Mouse (Mus musculus): ENCODE measurements around the gene Mbnl2.

Gene Mbnl2

DNA sequence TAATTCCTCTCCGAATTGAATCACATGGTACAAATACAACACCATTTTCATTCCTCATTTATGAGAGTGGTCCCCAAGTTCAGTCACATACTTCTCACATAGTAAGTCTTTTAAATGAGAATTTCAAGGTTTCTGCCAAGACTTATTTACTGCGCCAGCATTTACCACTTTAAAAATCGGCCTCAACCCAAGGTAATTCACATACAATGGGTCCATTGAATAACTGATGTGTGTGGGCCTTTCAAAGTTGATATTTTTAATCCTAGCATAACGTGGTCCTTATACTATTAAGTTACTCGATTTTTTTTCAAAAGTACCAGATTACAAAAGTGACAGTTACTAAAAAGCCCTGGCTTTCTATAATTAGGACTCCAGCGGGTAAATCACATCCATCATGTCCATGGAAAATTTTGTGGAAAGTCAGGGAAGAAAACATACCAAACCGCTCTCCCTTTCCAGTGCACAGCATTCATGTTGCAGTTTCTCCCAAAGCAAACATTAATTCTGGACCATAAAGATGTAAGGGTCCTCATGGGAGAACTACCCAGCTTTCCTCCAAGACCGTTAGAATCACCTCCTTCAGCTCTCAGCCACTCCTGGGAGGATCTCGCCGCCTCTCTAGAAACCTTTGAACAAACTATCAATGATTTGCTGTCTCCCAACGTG, 107.8 kb downstream of the Mbnl2 start:
- no peak for DNase-seq (ENCODE audit: low read depth)

DNA sequence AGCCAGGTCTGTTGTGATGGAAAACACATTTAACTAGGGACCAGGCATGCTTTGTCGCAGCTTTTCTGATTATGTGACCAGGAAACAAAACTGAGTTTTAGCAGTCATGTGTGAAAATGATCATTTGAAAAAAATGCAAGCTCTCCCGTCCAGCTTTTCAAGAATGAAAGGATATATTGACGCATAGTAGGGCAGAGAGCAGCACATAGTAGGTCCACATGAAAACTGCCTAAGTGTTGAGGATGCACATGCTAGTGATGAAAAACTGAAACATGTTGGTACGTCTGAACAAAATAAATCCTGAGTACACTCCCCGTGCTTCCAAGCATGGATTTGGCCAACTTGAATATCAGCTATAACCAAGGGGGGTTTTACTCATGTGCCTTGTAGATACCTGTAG, 109.1 kb downstream of the Mbnl2 start:
- no peak for DNase-seq (ENCODE audit: low read depth)

- DNase-seq (ENCODE audit: low read depth): no peak
Observed at GRCm38 (mm10) chr14:120387293-120387692, 111.8 kb downstream of the Mbnl2 start.

DNA sequence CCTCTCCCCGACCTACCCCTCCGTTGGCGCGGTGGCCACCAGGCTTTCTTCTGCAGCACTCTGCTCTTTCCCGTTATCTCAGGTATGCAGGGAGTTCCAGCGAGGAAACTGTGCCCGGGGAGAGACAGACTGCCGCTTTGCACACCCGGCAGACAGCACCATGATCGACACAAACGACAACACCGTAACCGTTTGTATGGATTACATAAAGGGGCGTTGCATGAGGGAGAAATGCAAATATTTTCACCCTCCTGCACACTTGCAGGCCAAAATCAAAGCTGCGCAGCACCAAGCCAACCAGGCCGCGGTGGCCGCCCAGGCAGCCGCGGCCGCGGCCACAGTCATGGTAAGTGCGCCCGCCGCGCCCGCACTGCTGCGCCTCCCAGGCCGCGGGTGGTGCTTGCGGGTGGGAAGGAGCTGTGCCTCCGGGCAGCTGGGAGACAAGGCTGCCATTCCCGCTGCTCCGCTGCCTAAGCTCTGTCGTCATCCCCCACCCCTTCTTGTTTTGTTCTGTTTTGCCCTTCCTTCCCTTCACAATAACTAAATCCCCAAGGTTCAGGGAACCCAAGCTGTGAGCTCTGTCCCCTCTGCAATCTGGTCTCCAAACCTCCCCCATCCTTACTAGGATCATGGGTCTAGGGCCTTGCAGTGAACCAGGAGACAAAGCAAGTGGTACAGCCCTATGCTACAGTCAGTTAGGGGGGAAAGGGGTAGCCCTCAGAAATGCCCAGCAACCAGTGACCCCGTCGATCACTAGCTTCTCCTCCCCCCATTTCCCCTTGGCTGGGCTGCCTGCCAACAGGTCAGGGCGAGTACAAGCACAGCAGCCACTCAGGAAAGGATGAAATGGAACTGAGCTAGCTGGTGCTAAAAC, 113.6 kb downstream of the Mbnl2 start:
- DNase-seq (ENCODE audit: low read depth): no peak

- DNase-seq (ENCODE audit: low read depth): no peak
Observed at GRCm38 (mm10) chr14:120390231-120390944, 114.9 kb downstream of the Mbnl2 start.

- no peak for DNase-seq (ENCODE audit: low read depth)
Observed at GRCm38 (mm10) chr14:120391701-120392100, 116.2 kb downstream of the Mbnl2 start.

DNA sequence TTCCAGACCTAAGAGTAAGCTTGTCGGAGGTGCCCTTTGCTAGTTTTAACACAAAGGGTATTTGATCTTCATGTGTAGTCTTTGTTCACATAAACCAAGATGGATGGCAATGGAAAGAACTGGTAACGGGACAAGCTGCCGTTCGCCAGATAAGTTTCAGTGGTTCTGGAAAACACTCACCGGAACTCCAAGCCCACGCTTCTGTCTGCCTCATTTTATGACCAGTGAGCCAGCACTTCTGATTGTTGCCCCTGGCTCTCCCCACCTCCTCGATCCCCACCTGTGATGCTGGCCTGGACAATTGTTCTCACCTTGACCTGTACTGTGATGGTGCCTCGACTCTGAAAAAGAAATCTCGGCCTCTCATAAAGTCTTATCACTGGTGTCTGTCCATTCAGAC, 117.0 kb downstream of the Mbnl2 start:
- no peak for DNase-seq (ENCODE audit: low read depth)

GRCm38 (mm10) chr14:120393441-120393840, 118.0 kb downstream of the Mbnl2 start:
- DNase-seq (ENCODE audit: low read depth): no peak

GRCm38 (mm10) chr14:120394216-120394615, 118.7 kb downstream of the Mbnl2 start:
- DNase-seq (ENCODE audit: low read depth): no peak

- DNase-seq (ENCODE audit: low read depth): no peak
Observed at GRCm38 (mm10) chr14:120394827-120395226, 119.4 kb downstream of the Mbnl2 start.

GRCm38 (mm10) chr14:120395501-120395900, 120.0 kb downstream of the Mbnl2 start:
- no peak for DNase-seq (ENCODE audit: low read depth)

DNA sequence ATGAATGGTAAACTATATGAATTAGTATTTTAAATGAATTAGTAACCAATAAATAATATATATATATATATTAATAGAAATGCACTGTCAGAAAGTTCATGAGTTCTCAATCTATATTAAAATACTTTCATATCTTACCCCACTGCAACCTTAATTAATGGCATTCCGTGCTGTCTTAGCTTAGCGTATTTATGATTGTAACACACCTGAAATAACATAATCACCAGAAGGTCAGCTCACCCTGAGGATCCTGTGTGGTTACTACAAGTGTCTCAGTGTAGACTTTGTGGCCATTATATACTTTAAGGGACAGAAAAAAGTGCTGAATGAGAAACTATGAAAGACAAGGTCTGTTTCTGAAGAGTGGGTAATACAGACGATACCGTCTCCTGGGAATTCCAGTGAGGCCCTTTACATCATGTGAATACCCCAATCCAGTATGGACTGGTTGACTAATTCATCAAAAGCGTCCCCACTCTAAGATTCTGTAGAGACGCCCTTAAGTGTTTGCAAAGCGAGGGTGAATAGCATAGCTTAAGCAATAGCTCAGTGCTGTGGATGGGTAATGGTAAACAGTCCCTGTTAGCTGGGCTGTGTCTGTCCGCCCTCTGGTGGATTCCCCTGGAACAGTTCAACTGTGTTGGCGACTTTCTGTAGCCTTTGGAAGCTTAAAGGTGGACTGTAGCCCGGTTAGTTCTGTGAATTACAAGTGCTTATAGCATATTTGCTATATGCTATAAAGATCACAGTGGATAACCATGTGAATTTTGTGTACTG, 122.6 kb downstream of the Mbnl2 start:
- peak; percentile 23 for DNase-seq (ENCODE audit: low read depth)

DNA sequence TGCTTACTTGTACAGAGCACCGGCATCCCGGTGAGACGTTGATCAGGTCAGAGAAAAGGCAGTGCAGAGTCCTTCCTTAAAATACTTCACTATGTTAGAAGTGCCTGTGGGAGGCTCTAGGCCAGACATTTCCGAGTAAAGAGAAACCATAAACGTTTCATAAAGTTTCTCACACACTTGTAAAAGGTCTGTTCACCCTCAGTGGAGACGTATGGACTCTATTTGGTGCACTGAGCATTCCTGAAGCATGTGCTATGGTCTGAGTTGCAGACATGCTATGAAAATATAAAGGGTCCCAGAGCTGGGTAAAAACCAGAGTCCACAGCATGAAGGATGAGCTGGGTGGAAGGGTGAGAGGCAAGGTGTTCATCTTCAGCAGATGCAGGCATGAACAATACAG, 124.1 kb downstream of the Mbnl2 start:
- no peak for DNase-seq (ENCODE audit: low read depth)

DNA sequence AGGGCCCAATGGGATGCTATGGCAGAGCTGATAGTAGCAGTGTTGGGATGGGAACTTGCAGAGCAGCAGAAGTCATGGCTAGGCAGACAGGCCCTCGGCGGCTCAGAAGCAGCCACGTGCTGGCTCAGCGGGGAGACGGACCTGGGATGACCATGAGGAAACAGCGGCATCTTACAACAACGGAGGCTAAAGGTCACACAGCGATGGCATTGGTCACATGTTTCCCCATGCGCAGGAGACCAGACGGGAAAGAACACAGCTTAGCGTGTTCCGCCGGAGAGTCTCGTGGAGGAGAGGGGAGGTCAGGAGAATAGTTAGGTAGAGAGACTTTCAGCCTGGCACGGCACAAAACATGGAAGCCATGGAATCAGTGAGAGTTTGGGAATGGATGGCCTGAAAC, 125.7 kb downstream of the Mbnl2 start:
- no peak for DNase-seq (ENCODE audit: low read depth)

DNA sequence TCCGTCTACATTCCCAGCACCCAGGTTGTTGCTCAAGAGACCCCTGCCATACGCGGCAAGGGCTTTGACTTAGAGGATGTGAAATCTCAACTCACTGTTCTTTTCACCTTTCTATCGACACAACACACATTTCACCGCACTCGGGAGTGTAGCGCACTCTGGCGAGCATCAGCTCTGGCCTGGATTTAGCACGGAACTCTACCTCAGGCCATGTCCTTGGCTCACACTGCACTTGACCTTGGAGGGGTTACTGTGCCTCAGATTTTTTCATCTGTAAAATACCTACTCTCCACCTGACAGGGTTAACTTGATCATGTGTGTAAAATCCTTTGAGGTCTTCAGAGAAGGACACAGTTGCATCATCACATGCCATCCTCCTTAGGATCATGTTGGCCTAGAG, 127.2 kb downstream of the Mbnl2 start:
- no peak for DNase-seq (ENCODE audit: low read depth)

DNA sequence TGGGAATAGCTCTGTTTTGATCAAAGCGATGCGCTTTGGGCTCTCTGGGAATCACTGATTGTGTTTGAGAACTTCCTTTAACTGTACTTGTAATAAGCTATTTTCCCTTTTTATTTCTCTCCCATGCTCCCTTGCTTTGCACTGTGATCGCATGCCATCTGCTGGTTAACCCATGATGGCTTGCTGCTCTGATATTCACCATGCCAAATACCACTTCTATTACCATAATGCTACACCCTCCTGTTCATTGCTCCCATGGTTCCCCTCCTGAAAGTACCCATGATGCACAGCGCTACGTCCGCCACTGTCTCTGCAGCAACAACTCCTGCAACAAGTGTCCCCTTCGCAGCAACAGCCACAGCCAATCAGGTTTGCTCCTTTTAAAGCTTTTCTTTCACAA, 128.9 kb downstream of the Mbnl2 start:
- DNase-seq (ENCODE audit: low read depth): no peak

- DNase-seq (ENCODE audit: low read depth): no peak
Observed at GRCm38 (mm10) chr14:120404811-120405582, 129.5 kb downstream of the Mbnl2 start.

DNA sequence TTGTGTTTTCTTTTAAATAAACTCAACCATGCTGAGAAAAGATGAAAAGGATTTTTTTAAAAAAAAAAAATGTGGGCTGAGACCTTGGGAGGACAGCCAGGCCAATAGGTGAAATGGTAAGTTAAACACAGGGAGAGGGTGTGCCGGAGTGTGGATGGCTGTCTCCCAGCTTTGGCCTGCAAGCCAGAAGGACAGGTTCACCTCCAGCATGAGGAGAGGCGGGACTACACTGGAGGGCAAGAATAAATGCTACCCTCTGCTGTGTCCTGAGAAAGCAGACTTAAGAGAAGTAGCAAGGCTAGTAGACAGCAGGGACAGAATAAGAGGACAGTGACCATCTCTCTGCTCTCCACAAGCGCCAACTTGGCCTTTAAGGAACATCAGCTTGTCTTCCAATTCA, 130.1 kb downstream of the Mbnl2 start:
- no peak for DNase-seq (ENCODE audit: low read depth)

DNA sequence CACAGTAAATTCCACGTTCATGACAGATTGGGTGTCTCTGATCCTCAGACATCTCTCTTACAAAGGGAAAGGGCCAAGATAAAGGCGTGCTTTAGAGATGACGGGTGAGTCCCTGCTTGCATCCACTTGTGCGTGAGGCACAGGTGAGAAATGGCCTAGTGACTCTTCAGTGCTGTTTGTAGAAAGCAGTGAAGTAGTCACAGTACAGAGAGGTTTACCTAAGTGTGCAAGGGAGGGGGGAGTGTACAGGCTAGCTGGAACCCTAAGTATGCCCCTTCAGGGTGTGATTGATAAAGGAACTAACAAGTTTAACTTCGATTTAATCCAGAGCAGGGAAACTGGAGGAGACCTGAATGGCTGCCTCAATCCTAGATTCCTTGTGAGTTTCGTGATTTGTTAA, 130.8 kb downstream of the Mbnl2 start:
- DNase-seq (ENCODE audit: low read depth): no peak

DNA sequence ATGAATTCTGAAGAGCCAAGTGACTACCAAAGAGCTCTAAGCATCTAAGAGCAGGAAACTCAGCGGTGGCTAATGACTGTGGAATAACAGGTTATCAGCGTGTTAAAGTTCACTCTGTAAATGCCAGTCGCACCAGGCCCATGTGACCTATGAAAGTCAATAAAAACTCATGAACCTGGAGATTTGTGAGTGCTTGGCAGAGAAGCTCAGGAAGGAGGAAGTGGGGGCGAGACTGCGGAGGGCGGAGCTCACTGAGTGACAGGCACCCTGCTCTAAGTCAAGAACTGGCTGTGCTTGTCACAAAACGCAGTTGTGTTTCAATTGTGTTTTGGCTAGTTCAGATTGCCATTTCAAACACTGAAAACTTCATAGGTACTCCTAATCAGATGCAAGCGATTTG, 131.4 kb downstream of the Mbnl2 start:
- no peak for DNase-seq (ENCODE audit: low read depth)

DNA sequence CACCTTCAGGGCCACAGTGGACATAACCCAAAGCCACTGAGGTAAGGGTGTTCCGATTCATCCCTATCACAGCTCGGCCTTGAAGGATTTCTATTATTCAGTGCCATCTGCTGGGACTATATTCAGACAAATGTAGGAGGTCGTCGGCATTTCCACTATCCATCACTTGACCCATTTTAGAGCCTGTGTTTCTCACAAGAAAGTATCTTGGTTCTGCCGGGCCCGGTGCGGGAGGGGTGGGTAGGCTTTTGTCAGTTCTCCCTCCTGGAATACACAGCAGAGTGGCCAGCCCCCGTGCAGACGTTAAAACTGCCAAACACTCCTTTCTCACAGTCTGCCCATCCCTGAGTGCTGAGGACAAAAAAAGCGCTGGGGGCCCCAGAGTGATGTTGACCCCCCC, 134.4 kb downstream of the Mbnl2 start:
- DNase-seq (ENCODE audit: low read depth): no peak
